Mouse (Mus musculus) ES-E14 (cell line): ENCODE results near the gene Fam13a. TPM values are rescaled to one million over a fixed set of nuclear protein-coding genes. Genes with fewer than 3 reads are reported as not detected.

Source experiments
- DNase-seq: peaks from one replicate; pipeline ENCODE4 v3.0.0-alpha.2; 2013; ENCODE audit warnings: low read depth, low spot score
- H3K27ac ChIP-seq: 2 replicates; pipeline ENCODE4 v1.5.1; 2012; ENCODE audit warnings: low read depth, mild to moderate bottlenecking, low read length, moderate library complexity, mixed read lengths; ENCODE audit not compliant: poor library complexity, insufficient read depth, severe bottlenecking
- H3K36me3 ChIP-seq: 2 replicates; pipeline ENCODE4 v1.6.1; 2012; ENCODE audit warnings: mild to moderate bottlenecking, low read length, moderate library complexity, mixed read lengths; ENCODE audit not compliant: control insufficient read depth, poor library complexity, insufficient read depth, severe bottlenecking
- H3K4me1 ChIP-seq, 2 experiments: fragments of 150-350 bp in 1 of 2; sonication (generic) in 1 of 2; 2 replicates each; pipeline ENCODE4 v1.6.1; 2012; ENCODE audit warnings: low read length in 2 of 2, mild to moderate bottlenecking in 1 of 2, mixed read lengths in 1 of 2; ENCODE audit not compliant: control insufficient read depth in 2 of 2, insufficient read depth in 2 of 2, poor library complexity in 1 of 2
- H3K4me3 ChIP-seq, 2 experiments: fragments of 150-350 bp in 1 of 2; sonication (generic) in 1 of 2; 2 replicates each; pipeline ENCODE4 v1.5.1; 2012; ENCODE audit warnings: low read length in 2 of 2, low read depth in 1 of 2, mild to moderate bottlenecking in 1 of 2, mixed read lengths in 1 of 2; ENCODE audit not compliant: insufficient read depth in 1 of 2, poor library complexity in 1 of 2, severe bottlenecking in 1 of 2
- H3K9ac ChIP-seq: 2 replicates; pipeline ENCODE4 v1.6.1; 2012; ENCODE audit warnings: low read depth, mild to moderate bottlenecking, low read length, mixed read lengths; ENCODE audit not compliant: poor library complexity, insufficient read depth, severe bottlenecking
- H3K9me3 ChIP-seq: fragments of 150-350 bp; sonication (generic); 2 replicates; pipeline ENCODE4 v1.6.1; 2012; ENCODE audit warnings: low read depth, mild to moderate bottlenecking, low read length; ENCODE audit not compliant: control insufficient read depth, insufficient read depth
- CHD2 ChIP-seq: IDR thresholded peaks from 2 replicates; pipeline ENCODE4 v1.6.1; 2014; ENCODE audit warnings: mild to moderate bottlenecking, low read depth, low read length, inconsistent platforms
- HCFC1 ChIP-seq: IDR thresholded peaks from 2 replicates; pipeline ENCODE4 v1.6.1; 2012; ENCODE audit warnings: low read length, inconsistent platforms, borderline replicate concordance; ENCODE audit not compliant: insufficient read depth
- MAFK ChIP-seq: IDR thresholded peaks from 2 replicates; pipeline ENCODE4 v1.6.1; 2014; ENCODE audit warnings: mild to moderate bottlenecking, low read depth, low read length, inconsistent platforms; ENCODE audit not compliant: insufficient read depth
- ZC3H11A ChIP-seq: IDR thresholded peaks from 2 replicates; pipeline ENCODE4 v1.6.1; 2012; ENCODE audit warnings: low read depth, mild to moderate bottlenecking, inconsistent platforms, low read length, borderline replicate concordance
- ZNF384 ChIP-seq: IDR thresholded peaks from 2 replicates; pipeline ENCODE4 v1.6.1; 2012; ENCODE audit warnings: low read depth, low read length, inconsistent platforms
- in situ Hi-C, 2 experiments: fragments of 600-800 bp; cut with MboI; formaldehyde crosslinking; loops; one replicate each; pipeline ENCODE4 v1.15.1; 2025; ENCODE audit warnings: low sequenced_read_pairs in 2 of 2, inconsistent platforms in 1 of 2; ENCODE audit not compliant: unreplicated experiment in 2 of 2
- total RNA-seq: library from RNA; depleted of rRNA; stranded (reverse); fragments of 300-350 nt; gene quantifications from 2 replicates; pipeline ENCODE4 v1.2.3, GENCODE M21; 2012

The Fam13a gene
- total RNA-seq, 1 experiment, result 0.27 TPM

GRCm38 (mm10) chr6:58916498-58916897 is 107.9 kb downstream of the Fam13a start:
- Histone ChIP-seq H3K36me3 (peaks cover 4% of the 10 kb centered on the region; the same call in 1 of the 2 replicates), H3K27ac (no peak overlapping the region), H3K9me3 (no peaks in the 10 kb centered on the region), H3K9ac (no peak overlapping the region), H3K4me1 (no peaks in the 10 kb centered on the region), H3K4me3 (no peak overlapping the region)
- in situ Hi-C loops, result no loop called here
- TF ChIP-seq MAFK (no peak), CHD2 (no peak), HCFC1 (no peak), ZC3H11A (no peak), ZNF384 (no peak)
- no peak for DNase-seq

DNA sequence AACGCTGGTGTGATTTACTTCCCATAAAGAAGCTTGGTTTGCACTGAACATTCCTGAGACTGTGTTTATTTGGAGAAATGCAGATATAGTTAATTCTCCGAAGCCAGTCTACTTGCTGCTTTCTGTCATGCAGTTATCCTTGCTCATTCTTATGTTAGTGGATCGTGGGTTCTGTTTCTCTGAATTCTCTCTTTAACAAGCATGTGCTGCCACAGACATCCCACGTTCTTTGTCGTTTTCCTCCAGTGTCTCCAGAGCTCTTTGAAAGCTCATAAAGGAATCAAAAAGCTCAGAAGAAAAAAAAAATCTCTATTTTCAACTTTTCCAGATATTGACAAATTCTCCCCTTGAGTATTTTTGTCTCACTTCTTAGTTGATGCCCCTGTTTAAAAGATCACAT is 110.4 kb downstream of the Fam13a start:
- Histone ChIP-seq H3K27ac (no peak overlapping the region), H3K4me3 (no peak overlapping the region), H3K9ac (no peak overlapping the region), H3K4me1 (no peaks in the 10 kb centered on the region), H3K9me3 (no peaks in the 10 kb centered on the region; the same call in 1 of the 2 replicates), H3K36me3 (peaks cover 4% of the 10 kb centered on the region; the same call in 1 of the 2 replicates)
- in situ Hi-C loops, result no loop called here
- TF ChIP-seq CHD2 (no peak), MAFK (no peak), HCFC1 (no peak), ZNF384 (no peak), ZC3H11A (no peak)
- DNase-seq, result no peak

- Histone ChIP-seq H3K9ac (no peak overlapping the region), H3K4me3 (no peak overlapping the region), H3K4me1 (no peaks in the 10 kb centered on the region), H3K36me3 (peaks cover 3% of the 10 kb centered on the region; the same call in 1 of the 2 replicates), H3K9me3 (peaks cover under 1% of the 10 kb centered on the region; the same call in 1 of the 2 replicates), H3K27ac (no peak overlapping the region)
- TF ChIP-seq CHD2 (no peak), HCFC1 (no peak), MAFK (no peak), ZNF384 (no peak), ZC3H11A (no peak)
- in situ Hi-C loops, result no loop called here
- no peak for DNase-seq
These were observed 110.8 kb downstream of the Fam13a start for GRCm38 (mm10) chr6:58913551-58913950.

DNA sequence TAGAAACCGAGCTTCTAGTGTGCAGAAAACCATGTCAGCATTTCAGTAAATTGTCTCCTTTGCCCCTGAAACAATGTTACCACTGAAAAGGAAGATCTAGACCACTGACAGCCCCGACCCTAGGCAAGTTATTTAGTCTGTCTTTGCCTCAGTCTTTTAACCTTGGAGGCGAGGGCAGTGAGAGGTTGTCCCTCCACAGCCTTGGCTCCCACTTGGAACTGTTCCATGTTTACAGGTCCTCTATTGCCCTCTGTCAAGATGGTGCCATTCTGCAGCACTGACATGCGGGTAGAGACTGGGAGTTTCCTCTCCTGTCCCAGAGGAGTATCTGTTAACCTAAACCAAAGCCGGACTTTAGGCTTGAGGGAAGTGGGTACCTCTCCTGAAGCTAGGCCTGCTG is 111.5 kb downstream of the Fam13a start:
- H3K9me3 ChIP-seq, result peaks cover 3% of the 10 kb centered on the region
- no peak overlapping the region for H3K27ac ChIP-seq
- in situ Hi-C loops, result no loop called here
- no peak overlapping the region for H3K9ac ChIP-seq
- no peak for DNase-seq
- H3K4me1 ChIP-seq, result no peaks in the 10 kb centered on the region
- no peak overlapping the region for H3K4me3 ChIP-seq
- peaks cover 1% of the 10 kb centered on the region; the same call in 1 of the 2 replicates for H3K36me3 ChIP-seq
- TF ChIP-seq CHD2, result no peak
- no peak for TF ChIP-seq MAFK
- TF ChIP-seq ZNF384, result no peak
- TF ChIP-seq ZC3H11A, result no peak
- TF ChIP-seq HCFC1, result no peak

GRCm38 (mm10) chr6:58907791-58908190 is 116.6 kb downstream of the Fam13a start:
- peaks cover 19% of the 10 kb centered on the region for H3K9me3 ChIP-seq
- no peaks in the 10 kb centered on the region for H3K4me1 ChIP-seq
- H3K36me3 ChIP-seq, result peaks cover 5% of the 10 kb centered on the region; the same call in 1 of the 2 replicates
- H3K27ac ChIP-seq, result no peak overlapping the region
- H3K9ac ChIP-seq, result no peak overlapping the region
- H3K4me3 ChIP-seq, result no peak overlapping the region
- DNase-seq, result no peak
- in situ Hi-C loops, result no loop called here
- TF ChIP-seq HCFC1 (no peak), ZNF384 (no peak), ZC3H11A (no peak), CHD2 (no peak), MAFK (no peak)
